ENCODE assay signal across 20 mouse cellular contexts in the genomic region with DNA sequence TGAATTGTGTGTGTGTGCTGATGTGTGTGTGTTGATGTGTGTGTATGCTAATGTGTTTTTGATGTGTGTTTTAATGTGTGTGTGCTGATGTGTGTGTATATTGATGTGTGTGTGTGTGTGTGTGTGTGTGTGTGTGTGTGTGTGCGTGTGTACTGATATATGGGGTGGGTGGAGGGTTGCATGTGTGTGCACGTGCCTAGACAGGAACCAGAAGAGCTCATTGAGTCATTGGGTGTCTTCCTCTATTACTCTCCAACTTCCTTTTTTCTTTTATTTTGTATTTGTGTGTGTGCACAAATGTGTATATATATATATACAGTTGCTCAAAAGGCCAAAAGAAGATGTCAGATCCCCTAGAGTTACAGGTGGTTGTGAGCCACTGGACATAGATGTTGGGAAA.
"Had no signal": no experiment of that assay in that cellular context is flagged by ENCODE, and none has a peak within 500 bp of the region (broad histone marks: within the 10 kb centered on the region; RNA-seq: fewer than 3 reads in every experiment).

No protein-coding gene starts in this region.

- H3K27ac ChIP-seq: liver, embryonic 12.5 days; liver, embryonic 14.5 days; lung, embryonic 15.5 days; macrophage; midbrain, embryonic 12.5 days; midbrain, embryonic 15.5 days; neural tube, embryonic 12.5 days had no signal

- H3K27me3 ChIP-seq: liver, embryonic 12.5 days; lung, embryonic 15.5 days; megakaryocyte, embryonic 14.5 days; midbrain, embryonic 12.5 days; midbrain, embryonic 15.5 days; neural tube, embryonic 12.5 days had no signal

- DNase-seq: lung, adult 2 months; lung, postnatal 14 days; lung, postnatal 36 days; retina, postnatal 1 day; right cerebral cortex, adult 18-20 months; right cerebral cortex, postnatal 25 days; right cerebral cortex, postnatal 4 days; spleen, adult 18-20 months; thymus, adult 18-20 months; thymus, postnatal 14 days; thymus, postnatal 36 days had no signal

- H3K4me1 ChIP-seq: liver, embryonic 12.5 days; lung, embryonic 15.5 days; megakaryocyte, embryonic 14.5 days; midbrain, embryonic 12.5 days; midbrain, embryonic 15.5 days; neural tube, embryonic 12.5 days had no signal

- H3K36me3 ChIP-seq: liver, embryonic 12.5 days; lung, embryonic 15.5 days; midbrain, embryonic 12.5 days; midbrain, embryonic 15.5 days; neural tube, embryonic 12.5 days had no signal

- H3K9me3 ChIP-seq: liver, embryonic 12.5 days; lung, embryonic 15.5 days had no signal

- H3K4me3 ChIP-seq: liver, embryonic 12.5 days; lung, embryonic 15.5 days; megakaryocyte, embryonic 14.5 days; midbrain, embryonic 12.5 days; midbrain, embryonic 15.5 days; neural tube, embryonic 12.5 days had no signal

- ATAC-seq: liver, embryonic 12.5 days; lung, postnatal 0 days; midbrain, embryonic 15.5 days had no signal

- H3K9ac ChIP-seq: liver, embryonic 12.5 days; liver, embryonic 14.5 days; lung, embryonic 15.5 days; midbrain, embryonic 12.5 days; midbrain, embryonic 15.5 days; neural tube, embryonic 12.5 days had no signal

- H3K4me2 ChIP-seq: liver, embryonic 12.5 days; lung, embryonic 15.5 days; midbrain, embryonic 12.5 days; midbrain, embryonic 15.5 days; neural tube, embryonic 12.5 days had no signal
